Mouse (Mus musculus) heart, embryonic 10.5 days (tissue): ENCODE measurements around the gene Adgrd1. TPM values are rescaled to one million over a fixed set of nuclear protein-coding genes. Genes with fewer than 3 reads are reported as not detected.

Source experiments
- DNase-seq: peaks from one replicate; pipeline ENCODE4 v3.0.0-alpha.2; 2017; ENCODE audit warnings: low spot score
- H3K27ac ChIP-seq: fragments of 300-500 bp; sonication (generic); 2 replicates; pipeline ENCODE4 v1.5.1; 2016; ENCODE audit warnings: mild to moderate bottlenecking
- H3K27me3 ChIP-seq: fragments of 300-500 bp; sonication (generic); 2 replicates; pipeline ENCODE4 v1.6.1; 2016; ENCODE audit warnings: mild to moderate bottlenecking; ENCODE audit not compliant: poor library complexity, insufficient read depth, severe bottlenecking
- H3K36me3 ChIP-seq: fragments of 300-500 bp; sonication (generic); 2 replicates; pipeline ENCODE4 v1.6.1; 2016; ENCODE audit warnings: mild to moderate bottlenecking, moderate library complexity
- H3K4me1 ChIP-seq: fragments of 300-500 bp; sonication (generic); 2 replicates; pipeline ENCODE4 v1.6.1; 2016; ENCODE audit warnings: mild to moderate bottlenecking
- H3K4me3 ChIP-seq: fragments of 300-500 bp; sonication (generic); 2 replicates; pipeline ENCODE4 v1.5.1; 2016; ENCODE audit warnings: mild to moderate bottlenecking, moderate library complexity
- H3K9me3 ChIP-seq: fragments of 300-500 bp; sonication (generic); 2 replicates; pipeline ENCODE4 v1.6.1; 2016; ENCODE audit warnings: mild to moderate bottlenecking, moderate library complexity
- WGBS: fragments of 180-500 bp; shearing (Covaris S2); methylation state at CpG from one replicate; pipeline ENCODE4 v1.1.7; 2016; 5-methylcytosine and 5-hydroxymethylcytosine counted together
- polyA plus RNA-seq: library from polyadenylated mRNA; unstranded; fragments of >200 nt; fragmentation: Nextera tagmentation; extraction: Ambion mirVana; gene quantifications from 2 replicates; pipeline ENCODE4 v1.2.1, GENCODE M21; 2016

The Adgrd1 gene
- polyA plus RNA-seq: 0.11 and 0.26 TPM in 2 replicates

- WGBS: 29% methylated on average over 6 of the region's 6 CpGs
- H3K4me3 ChIP-seq: no peak within 1 kb of the TSS
- no peak for DNase-seq
These were observed at the start of gene Adgrd1 for GRCm38 (mm10) chr5:129096511-129096910. Gene Adgrd1 (plus strand): TSS chr5:129096750.

GRCm38 (mm10) chr5:129049372-129049771 lies 47.2 kb upstream of the Adgrd1 start:
- Histone ChIP-seq H3K4me1 (no peaks in the 10 kb centered on the region), H3K27ac (no peak overlapping the region), H3K36me3 (no peaks in the 10 kb centered on the region), H3K27me3 (no peaks in the 10 kb centered on the region), H3K9me3 (no peaks in the 10 kb centered on the region), H3K4me3 (no peak overlapping the region)
- DNase-seq: no peak
- 79% methylated on average over 9 of the region's 9 CpGs for WGBS

More at GRCm38 (mm10) chr5:129096511-129096910, at the start of gene Adgrd1:
- Histone ChIP-seq H3K27me3 (no peaks in the 10 kb centered on the region), H3K36me3 (no peaks in the 10 kb centered on the region), H3K4me1 (peaks cover 6% of the 10 kb centered on the region; the same call in 1 of the 2 replicates), H3K9me3 (no peaks in the 10 kb centered on the region), H3K27ac (no peak within 1 kb of the TSS)

DNA sequence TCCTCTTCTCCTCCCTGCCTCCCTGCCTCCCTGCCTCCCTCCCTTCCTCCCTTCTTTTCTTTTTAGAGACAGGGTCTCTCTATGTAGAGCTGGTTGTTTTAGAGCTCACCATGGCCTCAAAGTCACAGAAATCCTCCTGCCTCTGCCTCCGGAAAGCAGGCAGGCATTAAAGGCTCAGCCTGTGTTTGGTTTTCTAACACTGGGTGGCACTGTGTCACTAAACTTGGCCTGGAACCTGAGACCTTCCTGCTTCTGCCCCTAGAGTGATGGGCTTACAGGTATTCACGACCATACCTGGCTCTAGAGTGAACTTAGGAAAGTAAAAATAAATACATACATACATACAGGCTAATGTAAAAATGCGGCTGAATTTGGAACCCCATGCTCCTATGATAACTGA lies 44.6 kb upstream of the Adgrd1 start:
- no peaks in the 10 kb centered on the region for H3K36me3 ChIP-seq
- H3K9me3 ChIP-seq: no peaks in the 10 kb centered on the region
- 78% methylated on average over 3 of the region's 3 CpGs for WGBS
- no peak overlapping the region for H3K4me3 ChIP-seq
- no peaks in the 10 kb centered on the region for H3K27me3 ChIP-seq
- H3K27ac ChIP-seq: no peak overlapping the region
- no peak for DNase-seq
- no peaks in the 10 kb centered on the region for H3K4me1 ChIP-seq

DNA sequence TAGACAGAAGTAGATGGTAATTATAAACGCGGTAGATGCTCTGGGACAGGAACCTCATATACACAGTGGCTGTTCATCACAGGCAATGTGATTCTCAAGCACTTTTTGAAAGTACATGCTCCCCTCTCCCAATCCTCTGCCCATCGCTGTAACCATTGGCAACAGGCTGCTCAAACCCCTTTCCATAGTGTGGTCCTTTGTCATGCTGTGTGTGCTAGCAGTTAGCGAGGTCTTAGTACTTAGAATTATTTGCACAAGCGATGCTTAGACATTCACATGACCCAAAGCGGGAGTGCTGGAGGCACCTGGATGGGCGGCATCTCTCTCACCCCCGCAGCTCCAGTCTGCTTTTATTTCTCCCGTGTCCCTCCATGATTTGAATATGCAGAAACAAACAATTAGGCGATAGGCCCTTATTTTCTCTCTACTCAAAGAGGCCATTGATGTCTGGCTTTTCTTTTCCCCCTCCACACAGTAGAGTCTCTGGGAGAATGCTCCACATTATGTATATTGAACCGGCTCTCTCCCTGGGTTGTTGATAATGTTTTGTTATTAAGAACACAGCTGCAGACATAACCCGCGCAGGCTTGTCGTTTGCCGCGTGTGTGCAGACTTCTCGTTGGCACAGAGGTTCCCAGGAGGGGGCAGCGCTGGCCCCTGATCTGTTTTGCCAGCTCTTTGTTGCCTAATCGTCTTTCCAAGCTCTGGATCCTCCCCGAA lies 43.8 kb upstream of the Adgrd1 start:
- no peak overlapping the region for H3K4me3 ChIP-seq

GRCm38 (mm10) chr5:129054675-129055284 lies 41.8 kb upstream of the Adgrd1 start:
- H3K4me3 ChIP-seq: no peak overlapping the region
- 76% methylated on average over 9 of the region's 9 CpGs for WGBS
- DNase-seq: no peak
- H3K27me3 ChIP-seq: no peaks in the 10 kb centered on the region
- H3K36me3 ChIP-seq: no peaks in the 10 kb centered on the region
- no peaks in the 10 kb centered on the region for H3K4me1 ChIP-seq
- H3K27ac ChIP-seq: no peak overlapping the region
- no peaks in the 10 kb centered on the region for H3K9me3 ChIP-seq

More for the DNA sequence above, 43.8 kb upstream of the Adgrd1 start:
- Histone ChIP-seq H3K36me3 (no peaks in the 10 kb centered on the region), H3K4me1 (no peaks in the 10 kb centered on the region), H3K27me3 (no peaks in the 10 kb centered on the region), H3K27ac (no peak overlapping the region), H3K9me3 (no peaks in the 10 kb centered on the region)
- DNase-seq: no peak
- 46% methylated on average over 20 of the region's 20 CpGs for WGBS

GRCm38 (mm10) chr5:129059116-129059515 lies 37.4 kb upstream of the Adgrd1 start:
- H3K27ac ChIP-seq: no peak overlapping the region
- no peak overlapping the region for H3K4me3 ChIP-seq
- H3K36me3 ChIP-seq: no peaks in the 10 kb centered on the region
- H3K27me3 ChIP-seq: peaks cover 31% of the 10 kb centered on the region
- peaks cover 8% of the 10 kb centered on the region for H3K4me1 ChIP-seq
- no peaks in the 10 kb centered on the region for H3K9me3 ChIP-seq
- no peak for DNase-seq
- WGBS: 78% methylated on average over 3 of the region's 3 CpGs

DNA sequence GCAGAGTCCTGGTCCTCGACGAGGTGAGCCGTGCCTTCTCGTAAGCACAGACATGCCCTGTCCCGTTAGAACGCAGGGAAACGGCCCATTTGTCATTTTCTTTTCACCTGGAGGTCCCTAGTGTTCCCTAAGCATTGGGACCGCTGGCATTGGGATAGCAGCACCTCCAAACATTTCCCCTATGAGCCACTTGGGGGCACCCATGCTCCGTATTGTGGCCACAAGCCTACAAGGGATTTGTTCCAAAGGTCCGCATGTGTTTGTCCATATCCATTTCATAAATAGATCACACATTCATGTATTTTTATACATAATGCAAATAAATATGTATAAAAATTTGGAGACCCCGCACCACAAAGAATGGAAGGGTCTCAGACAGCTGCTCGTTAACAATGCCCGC lies 35.0 kb upstream of the Adgrd1 start:
- peaks cover 34% of the 10 kb centered on the region for H3K27me3 ChIP-seq
- H3K27ac ChIP-seq: no peak overlapping the region
- H3K36me3 ChIP-seq: no peaks in the 10 kb centered on the region
- 22% methylated on average over 13 of the region's 13 CpGs for WGBS
- H3K9me3 ChIP-seq: no peaks in the 10 kb centered on the region
- peaks cover 8% of the 10 kb centered on the region for H3K4me1 ChIP-seq
- H3K4me3 ChIP-seq: no peak overlapping the region
- DNase-seq: peak; percentile 81

- Histone ChIP-seq H3K4me1 (peaks cover 8% of the 10 kb centered on the region), H3K4me3 (peak overlapping the region; percentile 33), H3K27ac (no peak overlapping the region), H3K9me3 (no peaks in the 10 kb centered on the region), H3K27me3 (peaks cover 34% of the 10 kb centered on the region), H3K36me3 (no peaks in the 10 kb centered on the region)
- 11% methylated on average over 21 of the region's 21 CpGs for WGBS
- DNase-seq: peak; percentile 85
These were observed 33.3 kb upstream of the Adgrd1 start for GRCm38 (mm10) chr5:129063037-129063791.

- H3K9me3 ChIP-seq: no peaks in the 10 kb centered on the region
- H3K27me3 ChIP-seq: peaks cover 34% of the 10 kb centered on the region
- H3K4me3 ChIP-seq: peak overlapping the region; percentile 33; the same call in 1 of the 2 replicates
- peaks cover 8% of the 10 kb centered on the region for H3K4me1 ChIP-seq
- H3K27ac ChIP-seq: no peak overlapping the region
- no peak for DNase-seq
- H3K36me3 ChIP-seq: no peaks in the 10 kb centered on the region
- 45% methylated on average over 8 of the region's 8 CpGs for WGBS
These were observed 32.8 kb upstream of the Adgrd1 start for GRCm38 (mm10) chr5:129063792-129064087.

DNA sequence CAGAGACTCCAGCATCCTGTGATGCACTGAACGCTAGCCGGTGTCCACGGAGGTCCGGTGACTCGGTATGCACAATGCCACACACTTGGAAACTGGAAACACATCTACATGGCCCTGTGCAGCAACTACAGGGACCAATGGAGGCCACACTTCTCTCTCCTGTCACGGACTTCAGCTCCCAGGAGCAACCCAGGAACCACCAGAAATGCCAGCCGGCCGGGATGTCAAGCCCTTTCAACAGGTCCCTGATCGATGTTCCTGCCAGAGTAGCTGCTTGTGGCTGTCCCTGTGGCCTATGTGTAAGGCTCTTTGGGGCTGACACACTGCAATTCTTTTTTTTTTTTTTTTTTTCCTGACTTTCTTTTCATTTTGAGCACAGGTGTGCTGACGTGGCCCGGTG lies 32.4 kb upstream of the Adgrd1 start:
- Histone ChIP-seq H3K9me3 (no peaks in the 10 kb centered on the region), H3K27me3 (peaks cover 34% of the 10 kb centered on the region), H3K36me3 (no peaks in the 10 kb centered on the region), H3K4me1 (peaks cover 8% of the 10 kb centered on the region), H3K4me3 (no peak overlapping the region), H3K27ac (no peak overlapping the region)
- WGBS: 69% methylated on average over 11 of the region's 11 CpGs
- DNase-seq: no peak

DNA sequence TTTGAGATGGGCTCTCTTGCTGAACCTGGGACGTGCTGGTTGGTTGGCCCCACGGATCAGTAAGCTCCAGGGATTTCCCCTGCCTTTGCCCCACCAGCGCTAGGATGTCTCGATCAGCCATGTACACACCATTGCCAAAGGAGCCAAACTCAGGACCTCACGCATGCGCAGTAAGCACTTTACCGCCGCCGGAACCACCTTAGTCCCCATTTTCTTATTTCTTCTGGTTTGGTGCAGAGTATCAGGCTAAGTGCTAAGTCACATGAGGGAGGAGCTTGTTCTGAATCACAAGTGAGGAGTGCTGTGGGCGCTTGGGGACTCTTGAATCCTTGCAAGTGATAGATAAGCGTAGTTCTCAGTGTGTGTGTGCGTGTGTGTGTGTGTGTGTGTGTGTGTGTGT lies 31.2 kb upstream of the Adgrd1 start:
- H3K9me3 ChIP-seq: no peaks in the 10 kb centered on the region
- peaks cover 8% of the 10 kb centered on the region for H3K4me1 ChIP-seq
- H3K4me3 ChIP-seq: no peak overlapping the region
- H3K36me3 ChIP-seq: no peaks in the 10 kb centered on the region
- no peak for DNase-seq
- 71% methylated on average over 12 of the region's 12 CpGs for WGBS
- no peak overlapping the region for H3K27ac ChIP-seq
- H3K27me3 ChIP-seq: peaks cover 29% of the 10 kb centered on the region

DNA sequence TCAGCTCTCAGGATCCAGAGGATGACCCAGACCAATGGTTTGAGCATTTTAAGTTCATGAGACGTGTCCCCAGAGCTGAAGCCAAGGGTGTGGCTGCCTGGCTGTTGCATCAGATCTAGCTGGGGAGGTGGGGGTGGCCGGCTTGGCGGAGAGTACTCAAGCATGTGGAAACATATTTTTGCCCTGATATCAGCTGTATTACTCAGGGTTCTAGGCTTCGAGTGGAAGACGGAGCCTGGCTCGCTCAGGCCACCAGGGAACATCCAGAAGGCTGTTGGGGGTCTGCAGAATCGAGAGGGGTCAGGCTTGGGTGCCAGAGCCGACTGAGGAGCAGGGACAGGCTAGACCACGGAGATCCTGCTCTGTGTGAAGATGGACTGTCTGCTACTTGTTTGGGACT lies 30.6 kb upstream of the Adgrd1 start:
- H3K9me3 ChIP-seq: no peaks in the 10 kb centered on the region
- H3K4me3 ChIP-seq: no peak overlapping the region
- no peak overlapping the region for H3K27ac ChIP-seq
- H3K27me3 ChIP-seq: peaks cover 23% of the 10 kb centered on the region
- 74% methylated on average over 9 of the region's 9 CpGs for WGBS
- H3K4me1 ChIP-seq: peaks cover 8% of the 10 kb centered on the region
- no peak for DNase-seq
- no peaks in the 10 kb centered on the region for H3K36me3 ChIP-seq

GRCm38 (mm10) chr5:129066541-129067230 lies 29.9 kb upstream of the Adgrd1 start:
- DNase-seq: no peak
- H3K36me3 ChIP-seq: no peaks in the 10 kb centered on the region
- no peak overlapping the region for H3K27ac ChIP-seq
- WGBS: 86% methylated on average over 8 of the region's 8 CpGs
- H3K4me1 ChIP-seq: peaks cover 8% of the 10 kb centered on the region
- H3K27me3 ChIP-seq: peaks cover 18% of the 10 kb centered on the region
- H3K9me3 ChIP-seq: no peaks in the 10 kb centered on the region
- H3K4me3 ChIP-seq: no peak overlapping the region
